Mouse (Mus musculus) megakaryocyte-erythroid progenitor cell, adult 5 weeks (primary cell): ENCODE data around the gene Col8a2. TPM values are rescaled to one million over a fixed set of nuclear protein-coding genes. Genes with fewer than 3 reads are reported as not detected.

Experiments
- polyA plus RNA-seq: library from polyadenylated mRNA; stranded (reverse); fragments of >175 nt; gene quantifications from 2 replicates; pipeline ENCODE4 v1.2.3, GENCODE M21; 2012

Col8a2 gene
- polyA plus RNA-seq = 0.03 TPM in 1 of 2 replicates, not detected in the other

DNA sequence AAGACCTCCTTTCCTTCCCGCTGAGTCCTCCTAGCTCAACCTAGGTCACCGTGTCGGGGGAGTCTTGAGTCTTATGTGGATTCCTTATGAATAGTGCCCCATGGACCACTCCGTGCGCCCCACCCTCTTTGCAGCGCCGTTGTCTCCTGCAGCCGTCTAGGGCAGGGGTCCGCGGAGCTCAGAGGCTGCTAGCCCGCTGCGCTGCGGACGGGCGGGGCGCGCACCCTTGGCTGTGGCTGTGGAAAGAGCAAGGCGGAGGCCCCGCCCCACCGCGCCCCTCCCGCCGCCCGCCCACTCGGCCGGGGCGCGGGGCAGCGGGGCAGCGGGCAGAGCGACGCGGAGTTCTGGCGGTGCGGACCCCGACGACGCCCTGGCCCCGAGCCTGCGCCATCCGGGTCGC, at the start of gene Col8a2:
Gene Col8a2, plus strand, starts transcription at position 302 of the 400 bp plus-strand sequence.

GRCm38 (mm10) chr4:126256131-126256791, 30.3 kb upstream of the Col8a2 start, which contains the start of gene Map7d1:
Map7d1 (minus strand) TSS chr4:126256343.

DNA sequence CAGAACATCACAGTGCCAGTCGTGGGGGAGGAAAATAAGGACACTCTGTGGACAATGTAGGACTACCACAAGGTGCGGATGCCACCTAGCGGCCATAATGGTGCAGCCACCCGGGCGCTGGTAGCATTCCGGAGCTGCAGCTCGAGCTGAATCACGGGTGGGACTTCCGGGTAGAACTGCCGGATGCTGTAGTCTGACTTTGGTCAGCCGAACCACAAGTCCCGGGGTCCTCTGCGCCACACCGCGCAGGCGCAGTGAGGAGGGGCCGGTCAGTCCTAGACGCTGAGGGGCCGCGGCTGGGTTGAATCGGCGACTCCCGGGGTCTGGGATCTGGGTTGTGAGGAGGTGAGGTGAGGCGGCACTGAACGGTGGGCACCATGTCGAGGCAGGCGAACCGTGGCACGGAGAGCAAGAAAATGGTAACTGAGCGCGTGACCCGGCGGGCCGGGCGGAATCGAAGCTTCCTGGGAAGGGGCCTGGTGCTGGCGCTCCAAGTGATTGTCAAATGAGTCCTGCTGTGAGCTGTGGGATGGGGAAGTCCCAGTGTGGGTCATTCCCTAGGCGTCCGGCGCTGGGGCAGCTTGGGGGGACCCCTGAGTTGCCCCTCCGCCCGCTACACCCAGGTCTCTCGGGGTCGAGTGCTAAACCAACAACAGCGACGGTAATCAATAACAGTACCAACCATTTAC, 24.3 kb upstream of the Col8a2 start, which contains the start of gene Trappc3:
Gene Trappc3, plus strand, starts transcription at position 207 of the 689 bp plus-strand sequence.

DNA sequence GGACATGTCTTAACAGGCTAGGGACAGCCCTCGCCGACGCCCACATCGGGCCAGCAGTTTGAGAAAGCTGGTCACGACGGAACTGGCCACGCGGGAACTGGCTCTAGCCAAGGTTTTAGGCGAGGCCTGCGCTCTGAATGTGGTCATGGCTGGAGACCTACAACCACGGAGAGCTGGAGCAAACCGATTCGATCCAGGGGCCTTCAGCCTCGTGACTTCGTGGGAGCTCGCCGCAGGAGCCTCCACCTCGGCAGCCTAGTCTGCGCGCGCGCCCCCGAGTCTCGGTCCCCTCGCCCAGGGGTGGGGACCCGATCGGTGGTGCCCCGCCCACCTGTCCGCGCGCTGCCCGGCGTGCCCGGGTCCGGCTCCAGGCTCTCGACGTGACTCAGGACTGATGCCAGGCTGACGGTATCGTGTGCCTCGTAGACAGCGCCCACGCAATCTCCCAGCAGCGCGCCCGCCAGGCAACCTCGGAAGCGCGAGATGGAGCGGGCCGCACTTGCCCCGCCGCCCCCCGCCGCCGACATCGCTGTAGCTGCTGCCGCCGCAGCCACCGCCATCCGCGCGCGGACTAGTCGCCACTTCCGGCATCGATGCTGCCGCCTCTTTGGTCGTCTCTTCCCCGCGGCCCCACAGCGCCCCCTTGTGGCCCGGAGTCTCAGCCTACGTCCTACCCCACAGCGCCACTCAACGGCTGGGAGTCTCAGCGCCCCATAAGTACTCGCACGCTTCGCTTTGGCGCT, 34.7 kb downstream of the Col8a2 start, which contains the start of gene Adprhl2:
Gene Adprhl2, minus strand, starts transcription at position 593 of the 743 bp plus-strand sequence.

DNA sequence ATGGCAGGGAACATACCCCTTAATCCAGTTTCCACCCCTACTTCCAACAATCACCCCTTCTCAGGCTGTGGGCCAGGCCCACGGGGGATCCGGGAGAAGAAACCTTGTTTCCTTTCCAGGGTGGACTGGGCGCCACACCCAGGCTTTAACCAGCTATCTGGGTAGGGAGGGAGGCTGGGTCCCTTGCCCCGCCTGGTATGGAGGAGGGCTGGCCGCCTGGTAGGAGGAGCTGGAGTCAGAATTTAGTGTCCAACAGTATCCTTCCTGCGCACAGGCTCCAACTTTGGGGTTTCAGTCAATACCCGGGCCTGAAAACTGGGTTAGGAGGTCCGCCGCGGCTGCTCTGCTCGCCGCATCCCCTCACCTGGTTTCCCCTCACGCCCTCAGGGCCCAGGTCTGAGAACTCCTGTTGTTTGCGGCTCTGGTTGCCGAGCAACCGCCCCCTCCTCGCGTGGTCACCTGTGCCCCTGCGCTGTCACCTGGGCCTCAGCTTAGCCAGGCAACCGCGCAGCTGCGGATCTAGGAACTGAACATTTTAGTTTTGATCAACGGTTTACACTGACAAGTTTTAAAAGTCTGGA, 38.8 kb downstream of the Col8a2 start, which contains the start of gene Tekt2:
Gene Tekt2, minus strand, starts transcription at position 408 of the 581 bp plus-strand sequence.

Other genes with a start within 250 kb of the Col8a2 start
- gene Mrps15, start 239.9 kb upstream of the Col8a2 start, polyA plus RNA-seq = 215 and 226 TPM in 2 replicates
- 2.0 and 2.2 TPM in 2 replicates for gene Oscp1, start 228.2 kb upstream of the Col8a2 start, polyA plus RNA-seq
- 9.4 and 12.7 TPM in 2 replicates for gene Lsm10, start 190.2 kb upstream of the Col8a2 start, polyA plus RNA-seq
- 43.4 and 46.0 TPM in 2 replicates for gene Stk40, start 182.8 kb upstream of the Col8a2 start, polyA plus RNA-seq
- gene Eva1b, start 139.0 kb upstream of the Col8a2 start, polyA plus RNA-seq = 13.7 and 19.3 TPM in 2 replicates
- gene Sh3d21, start 123.3 kb upstream of the Col8a2 start, polyA plus RNA-seq = 0.52 and 0.73 TPM in 2 replicates
- gene Thrap3, start 84.0 kb upstream of the Col8a2 start, polyA plus RNA-seq = 156 and 255 TPM in 2 replicates
- 279 and 331 TPM in 2 replicates for gene Map7d1, start 30.4 kb upstream of the Col8a2 start, polyA plus RNA-seq
- 28.4 and 37.2 TPM in 2 replicates for gene Trappc3, start 24.5 kb upstream of the Col8a2 start, polyA plus RNA-seq
- gene Adprhl2, start 34.9 kb downstream of the Col8a2 start, polyA plus RNA-seq = 61.8 and 65.3 TPM in 2 replicates
- gene Tekt2, start 38.9 kb downstream of the Col8a2 start, polyA plus RNA-seq = 0.48 TPM in 1 of 2 replicates, not detected in the other
- 3.5 and 6.5 TPM in 2 replicates for gene Ago3, start 142.8 kb downstream of the Col8a2 start, polyA plus RNA-seq
- 9.0 and 12.6 TPM in 2 replicates for gene Ago1, start 181.8 kb downstream of the Col8a2 start, polyA plus RNA-seq
- 0.67 and 0.78 TPM in 2 replicates for gene Ago4, start 246.7 kb downstream of the Col8a2 start, polyA plus RNA-seq